Mouse (Mus musculus) induced T-regulatory cell, adult 2 months (primary cell): ENCODE data around the gene Prkcb.
A peak's percentile ranks its signal among the peaks of the same experiment; 100 is the strongest.

Experiments used
- DNase-seq: peaks from one replicate; pipeline ENCODE4 v3.0.0-alpha.2; 2012; ENCODE audit warnings: low read depth

Gene Prkcb

DNA sequence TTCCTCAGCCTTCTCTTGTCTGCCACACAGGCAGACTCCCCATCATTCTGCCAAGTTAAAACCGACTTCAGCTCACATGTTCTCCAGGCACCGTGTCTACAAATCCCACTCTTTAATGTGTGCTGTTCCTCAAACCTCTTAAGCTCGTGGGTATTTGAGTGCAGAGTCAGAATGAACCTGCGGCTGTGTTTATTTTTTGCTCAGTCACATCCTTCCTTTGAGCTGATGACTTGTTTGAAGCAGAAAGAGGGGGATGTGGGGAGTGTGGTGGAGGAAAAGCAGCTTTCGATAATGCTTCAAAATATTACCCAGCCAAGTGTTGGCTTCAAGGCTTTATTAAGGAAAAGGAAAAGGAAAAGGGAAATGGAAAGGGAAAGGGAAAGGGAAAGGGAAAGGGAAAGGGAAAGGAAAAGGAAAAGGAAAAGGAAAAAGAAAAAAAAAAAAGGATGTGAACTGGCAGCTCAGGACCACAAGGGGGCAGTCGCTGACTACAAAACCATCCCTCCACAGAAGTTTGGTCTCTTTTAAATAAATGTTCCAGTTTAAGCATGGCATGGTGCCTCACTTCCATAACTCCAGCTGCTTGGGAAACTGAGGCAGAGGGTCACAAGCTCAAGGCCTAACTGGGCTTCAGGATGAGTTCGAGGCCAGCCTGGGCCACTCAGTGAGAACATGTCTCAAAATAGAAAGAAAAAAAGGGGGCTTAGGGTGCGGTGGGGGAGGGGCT lies 177.4 kb downstream of the Prkcb start:
- DNase-seq = peak; percentile 69

GRCm38 (mm10) chr7:122466722-122467121 lies 178.2 kb downstream of the Prkcb start:
- DNase-seq = no peak

DNA sequence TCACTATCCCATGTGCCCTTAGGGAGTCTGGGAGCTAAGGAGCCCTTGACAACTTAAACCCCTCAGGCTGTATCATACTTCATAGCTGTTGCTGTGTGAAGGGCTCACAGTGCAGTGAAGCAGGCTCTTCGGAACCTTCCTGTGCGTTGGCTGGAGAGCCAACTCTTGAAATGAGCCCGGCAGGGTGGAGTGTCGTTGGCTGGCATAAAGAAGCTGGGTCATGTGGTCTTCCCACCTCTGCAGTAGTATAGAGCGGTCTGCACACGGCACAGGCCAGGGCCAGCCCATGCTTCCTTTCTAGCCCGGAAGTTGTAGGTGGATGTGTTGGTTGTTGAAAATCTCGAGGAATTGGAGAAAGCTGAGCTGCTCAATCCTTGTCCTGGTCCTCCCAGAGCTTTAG lies 179.3 kb downstream of the Prkcb start:
- no peak for DNase-seq

GRCm38 (mm10) chr7:122470370-122471280 lies 182.1 kb downstream of the Prkcb start:
- DNase-seq = peak; percentile 78

DNA sequence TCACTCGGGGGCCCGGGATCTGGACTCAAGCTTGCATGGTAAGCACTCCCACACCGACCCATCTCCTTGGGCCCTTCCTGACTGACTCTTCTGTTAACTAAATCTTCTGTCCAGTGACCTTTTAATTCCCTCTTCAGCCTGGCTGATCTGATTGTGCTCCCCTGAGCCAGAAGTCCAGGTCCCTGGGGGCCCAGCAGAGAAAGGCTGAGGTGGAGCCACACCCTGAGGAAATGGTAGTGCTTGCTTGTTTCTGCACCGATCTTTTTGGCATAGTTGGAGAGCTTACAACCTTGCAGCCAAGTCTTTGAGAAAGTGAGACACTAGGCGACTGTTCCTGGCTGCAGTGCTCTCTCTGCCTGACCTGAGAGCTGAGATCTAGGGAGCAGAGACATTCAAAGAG lies 183.7 kb downstream of the Prkcb start:
- DNase-seq = no peak

DNA sequence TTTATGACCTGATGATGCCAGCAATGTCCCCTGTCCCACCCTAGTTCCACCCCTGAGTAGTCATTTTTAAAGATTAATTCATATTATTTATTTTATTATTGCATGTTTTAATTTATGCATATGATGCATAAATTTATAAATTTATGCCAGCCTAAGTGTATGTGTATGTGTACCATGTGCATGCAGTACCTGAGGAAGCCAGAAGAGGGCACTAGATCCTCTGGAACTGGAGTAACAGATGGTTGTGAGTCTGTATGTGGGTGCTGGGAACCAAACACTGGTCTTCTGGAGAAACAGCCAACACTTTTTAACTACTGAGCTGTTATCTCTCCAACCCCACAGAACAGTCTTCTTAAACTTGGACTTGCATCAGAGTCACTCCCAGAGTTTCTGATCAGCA lies 186.5 kb downstream of the Prkcb start:
- no peak for DNase-seq

- no peak for DNase-seq
These were observed 188.1 kb downstream of the Prkcb start for GRCm38 (mm10) chr7:122476697-122477096.

- no peak for DNase-seq
These were observed 188.6 kb downstream of the Prkcb start for GRCm38 (mm10) chr7:122477118-122477517.

- DNase-seq = no peak
These were observed 189.3 kb downstream of the Prkcb start for GRCm38 (mm10) chr7:122477566-122478564.

DNA sequence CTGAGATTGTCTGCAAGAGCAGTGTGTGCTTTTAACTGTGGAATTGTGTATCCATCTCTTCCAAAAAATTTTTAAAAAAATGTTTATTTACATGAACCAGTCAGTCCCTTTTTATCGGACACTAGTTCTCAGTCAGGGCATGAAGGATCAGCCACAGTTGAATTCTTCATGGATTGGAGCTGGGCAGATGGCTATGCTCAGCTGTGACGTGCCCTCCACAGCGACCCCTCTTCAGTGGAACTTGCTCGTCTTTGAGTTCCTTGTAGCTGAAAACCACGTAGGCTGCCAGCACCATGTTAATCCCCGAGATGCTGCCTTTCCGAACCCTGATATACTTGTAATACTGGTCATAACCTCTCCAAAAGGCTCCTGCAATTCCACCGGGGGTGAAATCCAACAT lies 195.4 kb downstream of the Prkcb start:
- no peak for DNase-seq

GRCm38 (mm10) chr7:122487929-122488571 lies 199.5 kb downstream of the Prkcb start:
- DNase-seq = no peak

GRCm38 (mm10) chr7:122492041-122492440 lies 203.5 kb downstream of the Prkcb start:
- no peak for DNase-seq

GRCm38 (mm10) chr7:122492936-122493335 lies 204.4 kb downstream of the Prkcb start:
- DNase-seq = no peak

GRCm38 (mm10) chr7:122494088-122494487 lies 205.5 kb downstream of the Prkcb start:
- peak; percentile 35 for DNase-seq

DNA sequence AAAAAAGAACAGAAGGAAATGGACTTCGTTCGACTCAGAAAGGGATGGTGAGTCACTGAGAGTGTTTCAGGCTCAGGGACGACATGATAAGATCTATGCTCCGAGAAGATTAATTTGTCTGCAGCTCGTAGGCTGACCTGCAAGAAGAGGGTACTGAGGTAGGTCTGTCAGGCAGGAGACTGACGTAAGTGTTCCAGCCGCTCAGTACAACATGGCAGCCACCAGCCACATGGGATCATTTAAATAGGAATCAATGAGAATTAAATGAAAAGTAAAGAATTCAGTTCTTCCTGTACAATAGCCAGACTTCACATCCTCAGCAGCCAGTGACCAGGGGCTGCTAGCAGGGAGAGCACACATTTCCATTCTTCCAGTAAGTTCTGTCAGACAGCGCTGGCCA lies 209.0 kb downstream of the Prkcb start:
- no peak for DNase-seq

DNA sequence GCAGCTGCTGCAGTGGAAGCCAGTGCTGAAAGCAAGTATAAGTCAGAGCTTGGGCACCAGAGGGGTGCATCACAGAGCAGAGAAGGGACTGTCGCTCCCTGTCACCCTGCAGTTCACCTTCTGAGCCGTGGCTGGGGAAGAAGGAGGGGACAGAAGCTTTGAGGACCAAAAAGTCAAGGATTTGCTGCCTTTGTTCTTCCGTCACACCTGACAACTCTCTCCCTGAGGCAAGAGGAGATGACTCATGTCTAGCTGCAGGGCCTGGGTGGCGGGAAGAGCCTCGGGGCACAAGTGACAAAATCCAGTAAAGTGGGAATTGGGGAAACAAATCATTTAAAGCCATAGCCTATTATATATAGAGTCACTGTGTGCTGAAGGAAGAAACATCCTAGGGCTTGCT lies 209.9 kb downstream of the Prkcb start:
- DNase-seq = no peak

DNA sequence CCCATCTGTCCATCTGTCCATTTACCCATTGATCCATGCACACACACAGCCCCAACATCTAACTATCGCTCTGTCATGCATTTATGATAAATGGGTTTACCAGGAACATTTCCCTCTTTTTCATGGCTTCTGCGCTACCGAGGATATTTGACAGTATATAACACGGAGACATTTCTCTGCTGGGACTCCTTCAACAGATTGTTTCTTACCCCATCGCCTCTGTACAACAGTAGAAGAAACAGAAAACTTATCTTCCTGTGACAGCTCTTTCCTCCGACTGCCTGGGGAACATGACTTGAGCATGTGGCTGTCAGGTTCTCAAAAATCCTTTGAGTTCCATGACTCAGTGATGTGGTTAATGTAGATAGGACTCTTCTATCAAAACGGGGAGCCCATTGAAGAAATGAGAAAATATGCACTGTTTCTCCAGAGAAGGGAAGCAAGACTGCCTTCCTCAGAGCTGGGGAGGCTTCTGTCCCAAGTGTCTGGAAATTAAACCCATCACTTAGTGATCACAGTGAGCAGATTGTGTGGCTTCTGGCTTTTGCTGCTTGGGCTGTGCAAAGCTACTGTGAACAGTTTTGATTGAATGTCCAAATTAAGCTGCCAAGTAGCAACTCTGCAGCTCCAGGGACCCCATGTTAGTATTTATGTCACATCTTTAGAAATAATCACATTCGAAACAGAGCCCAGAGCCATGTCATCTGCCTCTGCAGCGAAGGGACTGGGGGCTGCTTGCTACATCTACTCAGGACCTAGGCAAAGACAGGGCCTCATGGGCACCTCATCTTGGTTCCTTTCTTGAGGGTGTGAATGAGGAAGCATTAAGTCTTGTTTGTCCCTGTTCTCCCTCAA lies 211.4 kb downstream of the Prkcb start:
- DNase-seq = no peak

GRCm38 (mm10) chr7:122506467-122506866 lies 217.9 kb downstream of the Prkcb start:
- DNase-seq = no peak

- no peak for DNase-seq
These were observed 221.4 kb downstream of the Prkcb start for GRCm38 (mm10) chr7:122509903-122510302.

DNA sequence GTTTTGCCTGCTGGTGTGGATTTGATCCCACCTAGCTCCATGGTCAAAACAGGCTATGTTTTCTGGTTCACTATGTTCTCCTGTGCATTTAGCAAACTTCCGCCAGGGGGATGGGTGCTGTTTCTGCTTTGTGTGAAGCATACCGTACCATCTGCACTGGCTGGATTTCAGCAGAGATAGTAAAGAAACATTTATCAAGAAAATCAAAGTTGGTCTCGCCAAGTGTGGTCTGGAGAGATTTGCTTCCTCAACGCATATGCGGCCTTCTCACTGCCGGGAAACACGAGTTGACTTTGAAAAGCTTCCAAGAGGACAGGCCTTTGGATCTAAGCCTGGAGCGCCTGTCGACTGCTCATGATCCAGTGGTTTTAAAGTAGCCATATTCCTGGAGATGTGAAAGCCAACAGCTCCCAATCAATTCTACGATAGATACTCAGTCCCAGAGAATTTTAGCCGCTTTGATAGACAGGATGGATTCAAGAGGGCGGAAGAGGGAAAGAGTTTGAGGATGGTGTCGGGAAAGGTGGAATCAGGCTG lies 223.9 kb downstream of the Prkcb start:
- DNase-seq = no peak
